Mouse (Mus musculus) intestine, embryonic 15.5 days (tissue): ENCODE data around the gene Rccd1. TPM values are rescaled to one million over a fixed set of nuclear protein-coding genes. Genes with fewer than 3 reads are reported as not detected.
A peak's percentile ranks its signal among the peaks of the same experiment; 100 is the strongest.

ENCODE experiments used
- ATAC-seq: fragments of 200-750 bp; cut with Nextera tagmentation; 2 replicates; pipeline ENCODE4 v1.8.0; 2017; ENCODE audit warnings: moderate TSS enrichment, moderate library complexity
- H3K27ac ChIP-seq: fragments of 300-500 bp; sonication (generic); 2 replicates; pipeline ENCODE4 v1.5.1; 2015; ENCODE audit warnings: mild to moderate bottlenecking, inconsistent platforms
- H3K27me3 ChIP-seq: fragments of 300-500 bp; sonication (generic); replicated peaks from 2 replicates; pipeline ENCODE4 v1.6.1; 2015; ENCODE audit warnings: inconsistent platforms
- H3K36me3 ChIP-seq: fragments of 300-500 bp; sonication (generic); 2 replicates; pipeline ENCODE4 v1.6.1; 2015; ENCODE audit warnings: inconsistent platforms
- H3K4me1 ChIP-seq: fragments of 300-500 bp; sonication (generic); replicated peaks from 2 replicates; pipeline ENCODE4 v1.6.1; 2015; ENCODE audit warnings: inconsistent platforms
- H3K4me2 ChIP-seq: fragments of 300-500 bp; sonication (generic); replicated peaks from 2 replicates; pipeline ENCODE4 v1.6.1; 2015; ENCODE audit warnings: mild to moderate bottlenecking, inconsistent platforms
- H3K4me3 ChIP-seq: fragments of 300-500 bp; sonication (generic); replicated peaks from 2 replicates; pipeline ENCODE4 v1.5.1; 2015; ENCODE audit warnings: inconsistent platforms
- H3K9ac ChIP-seq: fragments of 300-500 bp; sonication (generic); 2 replicates; pipeline ENCODE4 v1.6.1; 2015; ENCODE audit warnings: inconsistent platforms
- H3K9me3 ChIP-seq: fragments of 300-500 bp; sonication (generic); 2 replicates; pipeline ENCODE4 v1.6.1; 2016; ENCODE audit warnings: inconsistent platforms
- WGBS: fragments of 180-500 bp; shearing (Covaris S2); methylation state at CpG from one replicate; pipeline ENCODE4 v1.1.7; 2015; 5-methylcytosine and 5-hydroxymethylcytosine counted together
- polyA plus RNA-seq: library from polyadenylated mRNA; unstranded; fragments of >200 nt; fragmentation: Nextera tagmentation; extraction: Ambion mirVana; gene quantifications from 2 replicates; pipeline ENCODE4 v1.2.1, GENCODE M21; 2015

The Rccd1 gene
- polyA plus RNA-seq: 9.3 and 10.7 TPM in 2 replicates

DNA sequence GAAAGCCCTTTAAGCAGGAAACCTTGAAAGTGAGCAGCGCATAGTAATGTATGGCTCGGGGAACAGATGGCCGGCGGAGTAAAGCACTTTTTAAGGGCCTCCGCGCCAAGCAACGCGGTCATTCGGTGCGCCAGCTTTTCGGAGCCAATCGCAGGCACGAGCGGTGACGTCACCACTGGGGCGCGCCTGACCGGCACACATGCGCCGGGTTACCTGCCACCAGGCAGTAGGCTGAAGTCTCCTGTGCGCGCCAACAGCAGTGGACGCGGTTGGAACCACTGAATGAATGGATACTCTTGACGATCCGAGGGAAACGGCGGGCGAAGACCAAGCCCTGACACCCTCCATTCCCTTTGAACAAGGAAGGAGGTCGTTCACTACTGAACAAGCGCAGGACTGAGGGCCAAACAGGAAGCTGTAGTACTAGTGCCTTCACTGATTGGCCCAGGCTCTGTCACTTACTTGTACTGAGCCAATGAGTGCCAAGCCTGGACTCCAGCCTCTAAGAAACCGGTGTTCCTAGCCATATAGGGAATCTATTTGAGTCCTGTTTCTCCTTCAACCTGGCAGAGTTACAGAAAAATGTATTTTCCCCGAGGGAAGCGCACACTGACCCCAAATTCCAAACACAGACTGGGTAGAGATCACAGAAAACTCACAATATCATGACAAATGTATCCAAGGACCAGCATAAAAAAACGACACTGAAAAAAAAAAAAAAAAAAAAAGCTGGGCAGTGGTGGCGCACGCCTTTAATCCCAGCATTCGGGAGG, at the start of gene Rccd1:
TSS of gene Rccd1 (minus strand) at position 412 of the 773 bp plus-strand sequence.
- Histone ChIP-seq H3K4me1 (peaks cover 12% of the 10 kb centered on the region; the same call in 1 of the 2 replicates), H3K27ac (peak within 1 kb of the TSS; percentile 81), H3K9ac (peak within 1 kb of the TSS; percentile 56), H3K9me3 (no peaks in the 10 kb centered on the region), H3K4me3 (peak within 1 kb of the TSS; percentile 50), H3K4me2 (peak within 1 kb of the TSS; percentile 71), H3K36me3 (peaks cover 32% of the 10 kb centered on the region), H3K27me3 (no peaks in the 10 kb centered on the region)
- 1% methylated on average over 38 of the region's 38 CpGs for WGBS
- peak; percentile 99 for ATAC-seq

DNA sequence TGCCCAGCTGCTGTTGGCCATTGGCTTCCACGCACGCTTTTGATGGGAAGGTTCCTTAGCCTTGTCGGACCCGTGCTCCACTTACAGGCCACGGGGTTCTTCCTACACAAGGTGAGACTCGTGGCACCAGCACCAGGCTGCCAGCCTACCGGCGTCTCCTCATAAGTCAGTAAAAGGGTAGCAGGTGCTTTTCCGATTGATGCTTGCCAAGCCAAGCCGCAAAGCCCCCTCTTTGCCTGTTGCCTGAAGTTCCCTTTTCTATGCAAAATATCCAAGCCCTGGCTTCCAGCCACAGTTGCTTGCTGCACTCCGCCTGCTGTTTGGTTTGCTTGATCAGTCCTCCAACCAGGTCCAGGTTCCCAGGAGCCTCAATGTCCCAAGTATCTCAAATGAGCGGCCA, 49.6 kb upstream of the Rccd1 start:
- no peak for ATAC-seq
- no peak overlapping the region for H3K4me3 ChIP-seq
- no peaks in the 10 kb centered on the region for H3K36me3 ChIP-seq

DNA sequence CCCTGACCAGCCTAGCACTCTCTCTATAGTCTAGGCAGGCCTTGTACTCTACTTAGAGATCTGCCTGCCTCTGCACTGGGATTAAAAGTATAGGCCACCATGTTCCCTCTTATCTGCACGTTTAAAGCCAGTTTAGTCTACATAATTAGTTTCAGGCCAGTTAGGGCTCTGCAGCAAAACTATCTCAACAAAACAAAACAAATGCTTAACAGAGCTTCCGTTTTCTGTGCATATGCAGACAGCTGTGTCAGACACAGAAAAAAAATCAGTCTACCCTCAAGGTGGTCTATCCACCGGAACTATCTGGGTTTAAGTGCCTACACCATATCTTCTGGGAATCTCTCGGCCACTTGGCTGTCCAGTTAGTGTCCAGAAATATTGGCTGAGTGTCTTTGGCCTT, 49.1 kb upstream of the Rccd1 start:
- Histone ChIP-seq H3K9ac (no peak overlapping the region), H3K9me3 (no peaks in the 10 kb centered on the region), H3K27ac (no peak overlapping the region), H3K4me2 (no peak overlapping the region), H3K4me3 (no peak overlapping the region), H3K36me3 (peaks cover under 1% of the 10 kb centered on the region), H3K27me3 (no peaks in the 10 kb centered on the region), H3K4me1 (peaks cover 14% of the 10 kb centered on the region)
- no peak for ATAC-seq
- 63% methylated on average over 4 of the region's 4 CpGs for WGBS

More for the DNA sequence above, 49.6 kb upstream of the Rccd1 start:
- H3K9me3 ChIP-seq: no peaks in the 10 kb centered on the region
- H3K4me2 ChIP-seq: no peak overlapping the region
- H3K27ac ChIP-seq: no peak overlapping the region
- no peaks in the 10 kb centered on the region for H3K27me3 ChIP-seq
- peaks cover 11% of the 10 kb centered on the region; the same call in 1 of the 2 replicates for H3K4me1 ChIP-seq
- 84% methylated on average over 12 of the region's 12 CpGs for WGBS
- no peak overlapping the region for H3K9ac ChIP-seq

DNA sequence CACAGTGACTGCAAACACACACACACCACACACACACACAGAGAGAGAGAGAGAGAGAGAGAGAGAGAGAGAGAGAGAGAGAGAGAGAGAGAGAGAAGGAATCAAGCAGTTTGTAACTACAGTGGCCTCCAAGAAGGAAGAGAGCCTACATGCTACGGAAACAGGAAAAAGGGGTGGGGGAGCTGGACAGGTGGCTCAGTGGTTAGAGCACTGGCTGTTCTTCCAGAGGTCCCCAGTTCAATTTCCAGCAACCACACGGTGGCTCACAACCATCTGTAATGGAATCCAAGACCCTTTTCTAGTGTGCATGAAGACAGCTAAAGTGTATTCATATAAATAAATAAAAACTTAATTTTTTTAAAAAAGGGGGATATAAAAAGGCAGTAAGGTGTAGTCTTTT, 48.4 kb upstream of the Rccd1 start:
- H3K9me3 ChIP-seq: no peaks in the 10 kb centered on the region
- peaks cover 16% of the 10 kb centered on the region for H3K4me1 ChIP-seq
- ATAC-seq: no peak
- no peak overlapping the region for H3K4me3 ChIP-seq
- H3K27ac ChIP-seq: no peak overlapping the region
- H3K9ac ChIP-seq: no peak overlapping the region
- H3K4me2 ChIP-seq: no peak overlapping the region
- no peaks in the 10 kb centered on the region for H3K27me3 ChIP-seq
- peaks cover 7% of the 10 kb centered on the region for H3K36me3 ChIP-seq
- WGBS: 53% methylated on average over 2 of the region's 2 CpGs

DNA sequence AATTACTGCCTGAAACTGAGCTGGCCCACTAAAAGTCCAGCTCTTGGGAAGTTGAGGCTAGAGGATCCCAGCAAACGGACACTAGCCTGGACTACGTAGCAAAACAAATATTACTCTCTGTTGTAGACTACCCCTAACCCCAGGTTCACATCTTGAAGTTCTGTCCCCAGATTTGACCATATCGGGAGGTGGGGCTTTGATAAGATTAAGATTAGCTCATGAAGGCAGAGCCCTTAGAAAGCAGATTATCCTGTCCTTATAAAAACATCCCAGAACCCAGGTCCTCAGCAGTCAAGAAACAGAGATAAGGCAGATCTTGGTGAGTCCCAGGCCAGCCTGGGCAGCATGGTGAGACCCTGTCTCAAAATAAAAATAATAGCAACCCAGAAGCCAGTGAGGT, 47.9 kb upstream of the Rccd1 start:
- no peak overlapping the region for H3K9ac ChIP-seq
- H3K4me3 ChIP-seq: no peak overlapping the region
- no peak overlapping the region for H3K4me2 ChIP-seq
- H3K9me3 ChIP-seq: no peaks in the 10 kb centered on the region
- WGBS: 75% methylated on average over 3 of the region's 3 CpGs
- peaks cover 12% of the 10 kb centered on the region for H3K36me3 ChIP-seq
- H3K4me1 ChIP-seq: peaks cover 16% of the 10 kb centered on the region
- ATAC-seq: no peak
- H3K27ac ChIP-seq: no peak overlapping the region
- no peaks in the 10 kb centered on the region for H3K27me3 ChIP-seq

DNA sequence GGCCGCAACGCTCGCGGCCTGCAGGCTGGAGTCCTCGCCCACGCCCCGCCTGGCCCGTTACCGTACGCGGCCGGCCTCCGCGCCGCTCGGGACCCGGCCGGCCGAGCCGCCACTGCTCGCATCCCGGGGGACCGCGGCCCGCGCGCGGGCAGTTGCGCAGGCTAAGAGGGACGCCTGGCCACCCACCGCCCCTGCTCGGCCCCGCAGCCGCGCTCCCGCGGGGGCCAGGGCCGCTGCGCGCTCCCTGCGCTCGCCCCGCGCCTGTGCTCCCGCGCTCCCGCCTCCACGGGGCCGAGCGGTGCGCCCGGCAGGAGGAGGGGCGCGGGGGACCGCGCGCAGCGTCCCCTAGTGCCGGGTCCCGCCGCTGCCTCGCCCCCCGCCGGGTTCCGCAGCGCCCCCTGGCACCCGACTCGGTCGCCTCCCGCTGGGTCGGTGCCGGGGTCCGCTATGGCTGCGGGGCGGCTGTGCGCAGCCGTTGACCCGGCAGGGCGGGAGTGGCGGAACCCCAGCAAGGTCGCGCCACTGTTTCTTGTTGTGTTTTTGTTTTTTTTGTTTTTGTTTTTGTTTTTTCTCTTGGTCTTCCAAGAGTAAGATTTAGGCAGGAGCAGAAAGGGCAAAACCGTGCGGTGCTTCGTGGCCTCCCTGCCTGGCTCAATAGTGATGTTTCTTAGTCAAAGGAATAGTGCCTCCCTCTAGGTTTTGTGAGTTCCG, 46.9 kb upstream of the Rccd1 start, which contains the start of gene Man2a2:
TSS of gene Man2a2 (minus strand) at position 335 of the 711 bp plus-strand sequence.
- H3K27ac ChIP-seq: peak within 1 kb of the TSS; percentile 84
- H3K9ac ChIP-seq: peak within 1 kb of the TSS; percentile 76
- peak within 1 kb of the TSS; percentile 87 for H3K4me2 ChIP-seq
- ATAC-seq: peak; percentile 76
- no peaks in the 10 kb centered on the region for H3K27me3 ChIP-seq
- no peaks in the 10 kb centered on the region for H3K9me3 ChIP-seq
- peaks cover 22% of the 10 kb centered on the region for H3K36me3 ChIP-seq
- under 1% methylated on average over 80 of the region's 86 CpGs for WGBS
- peak within 1 kb of the TSS; percentile 95 for H3K4me3 ChIP-seq
- peaks cover 16% of the 10 kb centered on the region for H3K4me1 ChIP-seq

DNA sequence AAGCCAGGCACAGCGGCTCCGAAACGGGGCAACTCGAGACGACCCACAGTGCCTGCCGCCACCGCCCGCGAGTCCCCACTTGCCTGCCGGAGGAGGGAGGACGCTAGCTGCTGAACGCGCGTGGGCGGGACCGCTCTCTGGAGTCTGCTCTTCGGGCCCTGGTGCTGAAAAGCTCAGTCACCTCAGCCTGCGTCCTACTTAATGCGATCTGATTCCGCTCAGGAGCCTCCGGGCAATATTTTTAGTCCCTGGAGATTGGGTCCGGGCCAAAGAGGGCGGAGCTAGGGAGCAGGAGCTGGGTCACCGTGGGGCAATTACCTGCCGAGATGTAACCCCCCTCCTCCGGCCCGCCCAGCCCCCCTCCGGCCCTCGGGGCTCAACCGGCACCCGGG, 46.4 kb upstream of the Rccd1 start:
- Histone ChIP-seq H3K27ac (peak overlapping the region; percentile 84), H3K9ac (peak overlapping the region; percentile 76), H3K9me3 (no peaks in the 10 kb centered on the region), H3K27me3 (no peaks in the 10 kb centered on the region), H3K4me2 (peak overlapping the region; percentile 87), H3K36me3 (peaks cover 23% of the 10 kb centered on the region), H3K4me3 (peak overlapping the region; percentile 95), H3K4me1 (peaks cover 16% of the 10 kb centered on the region)
- under 1% methylated on average over 31 of the region's 31 CpGs for WGBS
- peak; percentile 60 for ATAC-seq

DNA sequence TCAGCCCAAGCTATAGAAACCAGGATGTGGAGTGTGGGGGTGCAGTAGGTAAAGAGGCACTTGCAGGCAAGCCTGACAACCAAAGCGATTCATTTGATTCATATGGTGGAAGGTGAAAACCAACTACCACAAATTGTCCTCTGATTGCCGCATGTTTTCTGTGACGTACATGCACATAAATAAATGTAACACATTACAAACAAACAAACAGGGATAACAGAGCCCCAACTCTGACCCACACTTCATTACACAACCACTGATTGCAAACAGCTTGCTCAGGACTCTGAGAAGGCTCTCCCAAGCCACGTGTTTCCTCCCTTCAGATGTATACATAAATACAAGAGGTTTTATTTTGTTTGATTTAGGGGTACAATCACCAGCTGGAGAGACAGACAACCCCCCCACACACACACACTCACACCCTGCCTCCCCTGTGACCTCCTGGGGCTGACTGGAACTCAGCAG, 45.7 kb upstream of the Rccd1 start:
- peak; percentile 13; the same call in 1 of the 2 replicates for ATAC-seq
- Histone ChIP-seq H3K36me3 (peaks cover 23% of the 10 kb centered on the region), H3K9me3 (no peaks in the 10 kb centered on the region), H3K27ac (peak overlapping the region; percentile 84; the same call in 1 of the 2 replicates), H3K27me3 (no peaks in the 10 kb centered on the region), H3K4me3 (peak overlapping the region; percentile 95), H3K4me2 (peak overlapping the region; percentile 87), H3K4me1 (peaks cover 16% of the 10 kb centered on the region), H3K9ac (peak overlapping the region; percentile 76)
- 32% methylated on average over 4 of the region's 4 CpGs for WGBS

DNA sequence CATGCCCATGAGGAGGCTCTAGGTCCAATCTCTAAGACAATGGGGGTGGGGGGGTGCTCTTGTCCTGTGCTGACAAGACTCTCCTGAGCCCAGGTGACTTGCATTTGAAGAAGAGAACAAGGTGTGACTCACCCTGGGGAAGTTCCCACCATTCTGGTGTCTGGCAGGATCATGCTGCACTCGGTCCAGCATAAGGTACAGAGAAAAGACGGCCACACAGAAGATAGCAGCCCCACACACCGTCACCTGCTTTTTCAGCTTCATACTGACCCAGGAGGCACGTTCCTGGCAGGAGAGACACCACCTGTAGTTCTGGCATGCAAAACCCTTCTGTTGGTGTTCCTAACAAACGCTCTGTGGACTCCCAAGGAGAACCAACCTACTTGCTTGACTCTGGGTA, 45.2 kb upstream of the Rccd1 start:
- ATAC-seq: no peak
- WGBS: 63% methylated on average over 5 of the region's 5 CpGs
- peaks cover 16% of the 10 kb centered on the region for H3K4me1 ChIP-seq
- H3K36me3 ChIP-seq: peaks cover 23% of the 10 kb centered on the region
- no peaks in the 10 kb centered on the region for H3K9me3 ChIP-seq
- no peak overlapping the region for H3K9ac ChIP-seq
- no peak overlapping the region for H3K4me3 ChIP-seq
- no peak overlapping the region for H3K27ac ChIP-seq
- H3K27me3 ChIP-seq: no peaks in the 10 kb centered on the region
- peak overlapping the region; percentile 87 for H3K4me2 ChIP-seq

DNA sequence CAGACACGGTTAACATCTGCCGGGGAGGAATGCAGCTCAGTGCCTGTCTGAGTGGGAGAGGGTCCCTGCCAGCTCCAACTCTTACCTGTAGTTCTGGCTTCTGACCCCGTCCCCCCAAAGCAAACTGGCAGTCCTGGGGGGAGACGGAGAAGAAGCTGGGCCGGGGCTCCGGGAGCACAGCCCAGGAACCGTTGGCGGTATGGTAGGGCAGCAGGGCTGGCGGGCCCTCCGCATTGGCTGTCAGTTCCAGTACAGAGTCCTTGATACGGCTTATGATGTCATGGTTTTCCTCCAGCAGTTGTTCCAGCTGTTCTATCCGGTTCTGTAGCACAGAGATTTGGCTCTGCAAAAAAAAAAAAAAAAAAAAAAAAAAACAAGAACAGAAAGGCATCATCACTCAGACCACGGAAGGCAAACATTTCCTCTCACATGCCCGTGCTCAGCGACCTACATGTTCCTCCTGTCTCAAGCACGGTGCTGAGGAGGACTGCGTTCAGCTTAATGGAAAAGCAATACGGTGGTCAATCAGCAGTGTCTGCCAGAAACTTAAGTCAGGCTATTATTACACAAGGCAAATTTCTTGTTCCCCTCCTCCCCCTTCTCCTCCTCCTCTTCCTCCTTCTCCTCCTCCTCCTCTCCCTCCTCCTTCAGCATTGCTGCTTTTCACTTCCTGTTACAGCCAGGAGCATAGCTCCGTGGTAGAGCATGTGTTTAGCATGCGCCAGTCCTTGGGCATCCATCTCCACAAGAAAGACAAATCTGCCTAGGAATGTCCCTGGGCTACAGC, 44.6 kb upstream of the Rccd1 start:
- H3K9me3 ChIP-seq: no peaks in the 10 kb centered on the region
- peaks cover 16% of the 10 kb centered on the region for H3K4me1 ChIP-seq
- no peak overlapping the region for H3K4me3 ChIP-seq
- H3K4me2 ChIP-seq: peak overlapping the region; percentile 87
- WGBS: 61% methylated on average over 20 of the region's 20 CpGs
- no peak for ATAC-seq
- no peaks in the 10 kb centered on the region for H3K27me3 ChIP-seq
- no peak overlapping the region for H3K9ac ChIP-seq
- peaks cover 29% of the 10 kb centered on the region for H3K36me3 ChIP-seq
- 0 out of 2 replicates have a peak overlapping the region, but pooled peaks have one; percentile 2 for H3K27ac ChIP-seq

DNA sequence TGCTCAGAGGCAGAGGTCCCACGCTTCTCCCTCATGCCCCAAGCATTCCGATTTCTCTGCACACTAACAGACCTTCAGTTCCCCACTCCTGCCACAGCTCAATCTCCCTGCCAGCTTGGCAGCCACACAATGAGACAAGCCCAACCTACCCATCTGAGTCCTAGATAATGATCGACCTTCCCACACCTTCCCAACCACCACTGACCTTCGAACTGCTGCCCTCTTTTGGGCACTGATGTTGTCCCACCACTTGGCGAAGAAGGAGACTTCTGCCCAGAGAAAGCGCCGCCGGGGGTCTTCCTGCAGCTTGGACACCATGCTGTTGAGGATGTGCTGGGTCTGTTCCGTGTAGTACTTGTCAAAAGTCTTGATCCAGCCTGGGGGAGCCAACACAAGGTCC, 43.8 kb upstream of the Rccd1 start:
- H3K27ac ChIP-seq: no peak overlapping the region
- no peak overlapping the region for H3K4me2 ChIP-seq
- H3K36me3 ChIP-seq: peaks cover 33% of the 10 kb centered on the region
- no peaks in the 10 kb centered on the region for H3K27me3 ChIP-seq
- no peak for ATAC-seq
- no peak overlapping the region for H3K4me3 ChIP-seq
- H3K4me1 ChIP-seq: peaks cover 16% of the 10 kb centered on the region
- no peaks in the 10 kb centered on the region for H3K9me3 ChIP-seq
- 90% methylated on average over 9 of the region's 9 CpGs for WGBS
- H3K9ac ChIP-seq: no peak overlapping the region

DNA sequence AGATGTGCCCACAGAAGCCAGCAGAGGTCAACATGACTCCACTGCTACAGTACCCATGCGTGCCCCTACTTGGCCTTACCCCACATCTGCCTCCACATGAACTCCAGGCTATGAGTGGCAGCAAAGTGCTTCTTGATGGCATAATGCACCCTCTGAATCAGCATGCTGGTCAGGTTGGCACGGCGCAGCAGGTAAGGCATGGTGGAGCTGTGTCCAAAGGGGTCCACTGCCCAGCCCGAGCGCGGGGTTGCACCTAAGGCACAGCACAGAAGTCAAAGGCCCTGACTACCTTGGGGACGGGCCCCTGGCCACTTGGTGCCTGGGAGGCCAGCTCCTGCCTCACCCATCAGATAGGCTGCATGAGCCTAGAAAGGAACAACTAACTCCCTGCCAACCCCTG, 43.0 kb upstream of the Rccd1 start:
- 96% methylated on average over 7 of the region's 7 CpGs for WGBS
- H3K4me3 ChIP-seq: no peak overlapping the region
- no peak overlapping the region for H3K4me2 ChIP-seq
- H3K9me3 ChIP-seq: no peaks in the 10 kb centered on the region
- H3K9ac ChIP-seq: no peak overlapping the region
- H3K27ac ChIP-seq: no peak overlapping the region
- no peaks in the 10 kb centered on the region for H3K27me3 ChIP-seq
- ATAC-seq: no peak
- peaks cover 33% of the 10 kb centered on the region for H3K36me3 ChIP-seq
- peaks cover 16% of the 10 kb centered on the region for H3K4me1 ChIP-seq
